Mouse (Mus musculus): ENCODE results near the gene Dirc2.

DNA sequence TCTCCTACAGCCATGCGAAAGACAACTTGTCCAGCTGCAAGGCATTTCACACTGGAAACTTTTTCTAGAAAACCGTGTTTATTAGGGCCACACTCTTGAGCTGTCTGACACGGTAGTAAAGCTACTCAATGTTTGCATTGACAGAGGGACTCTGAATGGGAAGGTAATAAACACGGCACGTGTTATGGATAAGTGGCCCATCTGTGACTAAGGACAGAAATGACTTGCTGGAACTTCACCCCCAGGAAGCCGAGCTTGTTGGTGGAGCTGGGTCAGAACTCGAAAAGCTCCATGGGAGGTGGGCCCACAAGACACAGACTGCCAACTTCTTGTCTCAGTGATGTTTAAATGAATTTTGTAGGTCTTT is 20.9 kb downstream of the Dirc2 start:
- TF ChIP-seq CTCF (IDR thresholded peaks at IDR 0.05; ENCODE audit: low read depth): no peak
- TF ChIP-seq EP300 (IDR thresholded peaks at IDR 0.05; ENCODE audit: low read depth): no peak

Data from liver, postnatal 0 days (tissue).